Mouse (Mus musculus): ENCODE results near the gene Zfp239. TPM values are rescaled to one million over a fixed set of nuclear protein-coding genes. Genes with fewer than 3 reads are reported as not detected.
"Not testable (repeated sequence)": the region's sequence is repeated elsewhere in the genome, so short reads cannot be mapped to it uniquely, and the experiment has no call there.

Zfp239 gene
- polyA plus RNA-seq (2015; fragmentation: Nextera tagmentation; extraction: Ambion mirVana), result 14.4 and 16.5 TPM in 2 replicates

DNA sequence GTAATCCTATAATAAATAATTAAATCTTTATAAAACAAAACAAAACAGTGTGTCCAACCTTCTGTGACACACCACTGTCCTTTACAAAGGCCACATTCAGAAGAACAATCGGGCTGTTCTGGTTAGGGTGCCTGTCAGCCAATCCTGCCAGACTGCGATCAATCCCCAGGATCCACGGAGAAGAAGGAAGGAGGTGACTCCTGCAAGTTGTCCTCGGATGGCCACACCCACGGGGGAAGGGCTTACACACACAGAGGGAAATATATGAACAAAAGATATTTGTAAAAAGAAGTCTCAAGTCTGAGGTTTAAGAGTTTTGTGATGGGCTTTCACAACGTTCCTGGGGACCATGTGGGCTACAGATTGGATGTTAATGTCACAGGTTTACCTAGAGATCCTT lies at the start of gene Zfp239:
Gene Zfp239 (plus strand): TSS at position 253 of the 400 bp plus-strand sequence.
- Histone ChIP-seq H3K27me3 (replicated peaks) (no peaks in the 10 kb centered on the region), H3K4me2 (peak within 1 kb of the TSS; percentile 82), H3K4me3 (peak within 1 kb of the TSS; percentile 80), H3K4me1 (peaks cover 8% of the 10 kb centered on the region), H3K9ac (peak within 1 kb of the TSS; percentile 81), H3K27ac (no peak within 1 kb of the TSS), H3K36me3 (replicated peaks) (no peaks in the 10 kb centered on the region), H3K9me3 (no peaks in the 10 kb centered on the region)
- ATAC-seq (replicated peaks), result no peak
- 69% methylated on average over 6 of the region's 6 CpGs for WGBS

DNA sequence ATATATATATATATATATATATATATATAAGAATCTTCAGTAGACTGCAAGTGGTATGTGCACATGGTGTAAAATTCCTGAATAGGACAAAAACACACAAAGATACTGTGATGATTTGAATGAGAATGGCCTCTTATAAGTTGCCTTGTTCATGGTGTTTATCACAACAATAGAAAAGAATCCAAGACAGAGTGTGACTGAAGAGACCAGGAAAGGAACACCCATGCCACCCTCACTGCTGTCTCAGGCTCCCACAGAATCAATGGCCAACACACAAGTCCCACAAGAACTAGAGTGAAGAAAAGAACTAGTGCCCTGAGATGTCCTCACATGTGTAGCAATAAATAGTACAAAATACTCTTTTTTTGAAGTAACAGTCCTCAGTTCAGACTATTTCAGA lies 47.2 kb upstream of the Zfp239 start:
- Histone ChIP-seq H3K9me3 (no peaks in the 10 kb centered on the region), H3K4me2 (no peak overlapping the region), H3K9ac (no peak overlapping the region), H3K36me3 (replicated peaks) (no peaks in the 10 kb centered on the region), H3K27me3 (replicated peaks) (peaks cover 14% of the 10 kb centered on the region), H3K4me1 (no peaks in the 10 kb centered on the region), H3K27ac (no peak overlapping the region), H3K4me3 (no peak overlapping the region)
- ATAC-seq (replicated peaks), result no peak

DNA sequence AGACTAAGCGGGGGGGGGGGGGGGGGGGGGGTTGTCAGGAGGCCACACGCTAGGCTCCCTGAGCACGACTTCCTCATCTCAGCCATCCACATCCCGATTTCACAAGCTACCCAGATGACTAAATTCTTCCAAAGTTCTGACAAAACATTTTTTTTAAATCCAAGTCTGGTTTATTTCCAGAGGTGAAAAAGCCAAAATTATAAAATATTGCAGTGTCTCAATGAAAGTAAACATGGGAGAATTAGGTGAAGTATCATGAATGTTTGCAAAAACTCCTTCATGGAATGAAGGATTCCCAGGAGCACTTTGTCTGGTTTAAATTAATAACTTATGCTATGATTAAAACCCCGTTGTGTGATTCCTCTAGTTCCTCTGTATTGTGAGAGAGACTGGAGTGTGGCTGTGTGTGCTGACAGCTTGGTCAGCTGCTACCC lies 44.8 kb upstream of the Zfp239 start:
- no peaks in the 10 kb centered on the region for H3K36me3 ChIP-seq (replicated peaks)
- H3K9me3 ChIP-seq, result no peaks in the 10 kb centered on the region
- ATAC-seq (replicated peaks), result no peak
- peaks cover 14% of the 10 kb centered on the region for H3K27me3 ChIP-seq (replicated peaks)
- no peak overlapping the region for H3K4me3 ChIP-seq
- no peak overlapping the region for H3K4me2 ChIP-seq
- H3K9ac ChIP-seq, result no peak overlapping the region
- no peaks in the 10 kb centered on the region for H3K4me1 ChIP-seq
- H3K27ac ChIP-seq, result no peak overlapping the region
- 73% methylated on average over 4 of the region's 5 CpGs for WGBS

DNA sequence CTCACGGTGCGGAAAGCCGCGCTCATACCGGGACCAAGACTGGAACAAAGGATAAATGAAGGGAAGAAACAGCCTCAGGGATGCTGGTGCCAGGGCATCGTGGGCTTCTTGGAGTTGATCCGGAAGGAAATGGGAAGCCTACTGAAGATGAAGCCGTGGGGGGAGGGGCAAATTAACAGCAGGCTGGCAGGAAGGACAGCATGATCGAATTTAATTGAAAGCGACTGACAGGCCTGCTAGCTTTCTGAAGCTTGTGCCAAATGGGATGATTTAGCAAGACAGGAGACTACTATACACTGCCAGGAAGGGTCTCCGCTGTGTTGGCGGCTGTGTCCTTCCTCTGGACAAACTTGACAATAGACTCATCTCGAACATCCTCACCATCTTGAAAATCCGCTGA lies 41.6 kb upstream of the Zfp239 start:
- Histone ChIP-seq H3K27ac (no peak overlapping the region), H3K4me2 (no peak overlapping the region), H3K9ac (no peak overlapping the region), H3K4me1 (no peaks in the 10 kb centered on the region), H3K36me3 (replicated peaks) (no peaks in the 10 kb centered on the region), H3K9me3 (no peaks in the 10 kb centered on the region), H3K27me3 (replicated peaks) (peaks cover 32% of the 10 kb centered on the region), H3K4me3 (no peak overlapping the region)
- ATAC-seq (replicated peaks), result no peak
- WGBS, result 68% methylated on average over 14 of the region's 14 CpGs

DNA sequence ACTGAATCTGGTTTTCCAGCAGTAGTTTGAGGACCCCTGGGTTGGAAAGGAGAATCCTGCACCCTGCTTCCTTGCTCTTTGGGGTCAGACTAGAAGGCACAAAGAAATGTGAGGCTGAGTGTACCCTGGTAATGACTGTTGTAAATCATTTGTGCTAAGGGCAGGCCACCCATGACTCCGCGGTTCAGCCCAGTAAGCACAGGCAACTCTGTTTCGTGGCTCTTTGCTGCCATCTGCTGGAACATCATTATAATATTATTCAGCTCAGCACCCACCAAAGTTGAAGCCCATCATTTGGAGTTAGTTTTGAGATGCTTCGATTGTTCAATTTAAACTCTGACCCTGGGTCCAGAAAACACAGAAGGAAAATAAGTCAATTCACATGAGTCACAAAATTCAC lies 36.5 kb upstream of the Zfp239 start:
- 20% methylated on average over 4 of the region's 4 CpGs for WGBS
- H3K4me2 ChIP-seq, result no peak overlapping the region
- ATAC-seq (replicated peaks), result peak; percentile 84
- H3K9me3 ChIP-seq, result no peaks in the 10 kb centered on the region
- no peak overlapping the region for H3K9ac ChIP-seq
- no peaks in the 10 kb centered on the region for H3K4me1 ChIP-seq
- H3K4me3 ChIP-seq, result no peak overlapping the region
- no peak overlapping the region for H3K27ac ChIP-seq
- H3K27me3 ChIP-seq (replicated peaks), result peaks cover 36% of the 10 kb centered on the region
- H3K36me3 ChIP-seq (replicated peaks), result no peaks in the 10 kb centered on the region

DNA sequence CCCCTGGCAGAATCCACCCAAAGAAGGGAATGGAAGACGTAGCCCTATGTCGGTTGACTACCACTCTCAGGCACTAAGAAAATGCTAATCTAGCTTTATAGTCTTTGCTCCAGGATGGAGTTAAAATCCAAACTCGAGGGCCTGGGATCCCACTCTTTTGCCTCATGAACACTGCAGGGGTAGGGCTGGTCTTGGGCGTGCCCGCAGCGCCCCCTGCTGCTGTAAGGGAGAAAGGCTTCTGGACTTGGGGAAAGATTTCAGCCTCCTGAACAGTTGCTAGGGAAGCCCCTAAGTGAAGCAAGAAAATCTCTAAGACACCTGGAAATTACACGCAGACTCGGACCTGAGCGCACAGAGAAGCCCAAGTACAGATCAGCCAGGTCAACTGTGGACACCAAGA lies 33.6 kb upstream of the Zfp239 start:
- Histone ChIP-seq H3K36me3 (replicated peaks) (no peaks in the 10 kb centered on the region), H3K4me1 (no peaks in the 10 kb centered on the region), H3K9ac (no peak overlapping the region), H3K4me3 (no peak overlapping the region), H3K27ac (no peak overlapping the region), H3K9me3 (no peaks in the 10 kb centered on the region), H3K4me2 (no peak overlapping the region), H3K27me3 (replicated peaks) (peaks cover 34% of the 10 kb centered on the region)
- 18% methylated on average over 9 of the region's 9 CpGs for WGBS
- ATAC-seq (replicated peaks), result no peak; the same call in 1 of the 2 replicates

DNA sequence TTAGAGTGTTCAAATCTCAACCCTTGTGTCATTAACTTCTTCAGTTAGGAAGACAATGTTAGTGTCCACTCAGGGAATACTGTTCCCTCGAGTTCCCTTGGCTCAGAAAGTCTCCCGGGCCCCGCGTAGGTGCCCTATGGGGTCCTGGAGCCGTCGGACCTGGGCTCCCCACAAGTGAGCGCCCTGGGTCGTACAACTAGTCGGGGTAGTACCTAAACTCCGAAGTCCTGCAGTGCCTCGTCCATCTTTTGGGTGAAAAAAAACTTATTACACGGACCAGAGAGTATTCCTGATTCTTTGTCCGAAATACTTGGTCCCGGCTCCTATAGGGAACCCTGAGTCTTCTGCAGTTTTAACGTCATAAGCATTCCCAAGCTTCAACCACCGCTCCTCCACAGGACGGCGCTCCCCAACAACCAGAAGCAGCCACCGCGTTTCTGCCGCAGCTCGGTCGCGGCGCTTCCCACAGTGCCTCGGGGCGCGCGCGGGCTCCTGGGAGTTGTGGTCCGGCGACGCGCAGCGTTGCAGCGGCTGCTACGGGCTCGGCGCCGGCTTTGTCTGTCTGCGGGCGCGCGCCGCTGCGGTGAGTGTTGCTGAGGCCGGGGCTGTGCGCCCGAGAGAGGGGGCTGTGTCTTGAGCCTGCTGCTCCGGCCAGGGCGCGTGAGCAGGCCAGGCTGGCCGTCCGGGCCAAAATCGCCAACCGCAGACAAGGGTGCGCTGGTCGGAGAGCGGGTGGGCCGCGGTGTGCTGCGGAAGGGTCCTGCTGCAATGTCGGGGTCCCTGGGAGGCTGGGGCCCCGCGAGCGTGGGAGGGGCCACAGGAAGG lies 21.0 kb upstream of the Zfp239 start, which contains the start of gene Zfp637:
Gene Zfp637 (plus strand): TSS at position 495 of the 825 bp plus-strand sequence.
- H3K9me3 ChIP-seq, result no peaks in the 10 kb centered on the region
- H3K4me2 ChIP-seq, result peak within 1 kb of the TSS; percentile 86
- H3K27me3 ChIP-seq (replicated peaks), result no peaks in the 10 kb centered on the region
- H3K27ac ChIP-seq, result peak within 1 kb of the TSS; percentile 95
- H3K4me3 ChIP-seq, result peak within 1 kb of the TSS; percentile 99
- under 1% methylated on average over 66 of the region's 66 CpGs for WGBS
- peak; percentile 98 for ATAC-seq (replicated peaks)
- H3K36me3 ChIP-seq (replicated peaks), result peaks cover 28% of the 10 kb centered on the region
- peaks cover 12% of the 10 kb centered on the region for H3K4me1 ChIP-seq
- H3K9ac ChIP-seq, result peak within 1 kb of the TSS; percentile 100

DNA sequence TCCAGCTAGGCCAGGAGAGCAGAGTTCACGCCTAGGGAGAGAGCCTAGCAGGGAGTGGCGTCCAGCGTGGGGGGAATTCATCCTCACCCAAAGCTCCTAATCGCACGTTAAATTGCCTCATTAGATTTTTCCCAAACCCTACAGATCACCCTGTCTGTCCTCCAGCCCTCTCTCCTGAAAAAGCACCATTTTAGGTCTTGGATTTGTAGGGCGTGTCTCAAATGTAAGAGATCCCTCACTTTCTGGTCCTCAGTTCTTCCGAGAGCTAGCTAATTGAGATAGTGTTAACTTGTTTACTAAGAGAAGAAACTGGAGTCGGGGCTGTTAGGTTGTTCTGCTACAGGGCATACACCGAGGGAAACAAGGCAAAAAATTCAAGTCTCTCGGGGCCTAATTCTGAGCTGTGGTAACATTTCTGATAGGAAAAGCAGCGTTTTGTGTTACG lies 20.4 kb upstream of the Zfp239 start:
- H3K27ac ChIP-seq, result peak overlapping the region; percentile 95
- no peaks in the 10 kb centered on the region for H3K9me3 ChIP-seq
- H3K36me3 ChIP-seq (replicated peaks), result peaks cover 33% of the 10 kb centered on the region
- peaks cover 12% of the 10 kb centered on the region for H3K4me1 ChIP-seq
- H3K4me3 ChIP-seq, result peak overlapping the region; percentile 99
- H3K27me3 ChIP-seq (replicated peaks), result no peaks in the 10 kb centered on the region
- ATAC-seq (replicated peaks), result no peak
- WGBS, result 13% methylated on average over 12 of the region's 12 CpGs
- H3K4me2 ChIP-seq, result peak overlapping the region; percentile 86
- peak overlapping the region; percentile 100 for H3K9ac ChIP-seq

DNA sequence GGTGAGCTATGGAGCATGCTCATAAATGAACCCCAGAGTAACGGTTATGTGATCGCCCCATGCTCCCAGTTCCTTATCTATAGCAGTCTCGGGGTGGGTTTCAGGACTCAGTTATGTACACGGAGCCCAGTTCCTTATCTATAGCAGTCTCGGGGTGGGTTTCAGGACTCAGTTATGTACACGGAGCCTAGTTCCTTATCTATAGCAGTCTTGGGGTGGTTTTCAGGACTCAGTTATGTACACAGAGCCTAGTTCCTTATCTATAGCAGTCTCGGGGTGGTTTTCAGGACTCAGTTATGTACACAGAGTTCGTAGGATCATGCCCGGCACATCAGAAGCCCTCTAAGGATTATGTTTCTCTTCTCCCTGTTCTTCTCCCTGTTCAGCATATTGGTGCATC lies 17.3 kb upstream of the Zfp239 start:
- ATAC-seq (replicated peaks), result no peak
- no peak overlapping the region for H3K27ac ChIP-seq
- no peaks in the 10 kb centered on the region for H3K9me3 ChIP-seq
- H3K4me2 ChIP-seq, result no peak overlapping the region
- peaks cover 12% of the 10 kb centered on the region for H3K4me1 ChIP-seq
- peaks cover 57% of the 10 kb centered on the region for H3K36me3 ChIP-seq (replicated peaks)
- whole genome bisulfite sequencing, result 93% methylated on average over 9 of the region's 9 CpGs
- no peak overlapping the region for H3K4me3 ChIP-seq
- H3K27me3 ChIP-seq (replicated peaks), result no peaks in the 10 kb centered on the region
- H3K9ac ChIP-seq, result no peak overlapping the region

DNA sequence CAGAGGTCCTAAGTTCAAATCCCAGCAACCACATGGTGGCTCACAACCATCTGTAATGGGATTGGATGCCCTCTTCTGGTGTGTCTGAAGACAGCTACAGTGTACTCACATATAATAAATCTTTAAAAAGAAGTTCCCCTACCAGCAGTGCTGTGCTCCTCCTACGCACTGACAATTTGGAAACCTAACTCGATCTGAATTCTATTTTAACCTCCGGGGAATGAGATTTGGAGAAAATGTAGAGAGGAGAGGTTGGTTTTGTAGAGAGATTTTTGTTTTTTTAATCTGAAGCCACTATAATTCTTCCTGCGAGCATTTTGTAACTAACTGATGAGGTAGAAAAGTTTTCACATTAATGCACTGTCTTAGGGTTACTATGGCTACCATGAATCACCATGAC lies 15.2 kb upstream of the Zfp239 start:
- WGBS, result 91% methylated on average over 4 of the region's 4 CpGs
- ATAC-seq (replicated peaks), result not testable (repeated sequence)
- H3K36me3 ChIP-seq (replicated peaks), result peaks cover 57% of the 10 kb centered on the region

DNA sequence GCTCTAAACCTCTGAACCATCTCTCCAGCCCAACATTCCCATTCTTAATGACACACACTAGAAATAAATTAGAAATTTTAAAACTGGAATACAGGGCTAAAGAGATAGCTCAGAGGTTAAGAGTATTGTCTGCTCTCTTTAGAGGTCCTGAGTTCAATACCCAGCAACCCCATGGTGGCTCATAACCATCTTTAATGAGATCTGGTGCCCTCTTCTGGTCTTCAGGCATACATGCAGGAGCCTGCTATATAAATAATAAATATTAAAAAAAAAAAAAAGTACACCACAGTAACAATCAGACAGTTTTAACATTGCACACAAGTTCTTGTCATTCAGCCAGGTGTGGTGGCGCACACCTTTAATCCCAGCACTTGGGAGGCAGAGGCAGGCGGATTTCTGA lies 14.1 kb upstream of the Zfp239 start:
- no peaks in the 10 kb centered on the region for H3K27me3 ChIP-seq (replicated peaks)
- peaks cover 57% of the 10 kb centered on the region for H3K36me3 ChIP-seq (replicated peaks)
- H3K4me1 ChIP-seq, result no peaks in the 10 kb centered on the region
- no peak for ATAC-seq (replicated peaks)
- no peaks in the 10 kb centered on the region for H3K9me3 ChIP-seq
- no peak overlapping the region for H3K4me2 ChIP-seq
- WGBS, result 100% methylated on average over 2 of the region's 2 CpGs
- no peak overlapping the region for H3K27ac ChIP-seq
- no peak overlapping the region for H3K4me3 ChIP-seq
- H3K9ac ChIP-seq, result no peak overlapping the region

More for the DNA sequence above, 15.2 kb upstream of the Zfp239 start:
- not testable (repeated sequence) for H3K9ac ChIP-seq; H3K27me3 ChIP-seq (replicated peaks); H3K9me3 ChIP-seq; H3K4me3 ChIP-seq; H3K27ac ChIP-seq; H3K4me1 ChIP-seq; H3K4me2 ChIP-seq

DNA sequence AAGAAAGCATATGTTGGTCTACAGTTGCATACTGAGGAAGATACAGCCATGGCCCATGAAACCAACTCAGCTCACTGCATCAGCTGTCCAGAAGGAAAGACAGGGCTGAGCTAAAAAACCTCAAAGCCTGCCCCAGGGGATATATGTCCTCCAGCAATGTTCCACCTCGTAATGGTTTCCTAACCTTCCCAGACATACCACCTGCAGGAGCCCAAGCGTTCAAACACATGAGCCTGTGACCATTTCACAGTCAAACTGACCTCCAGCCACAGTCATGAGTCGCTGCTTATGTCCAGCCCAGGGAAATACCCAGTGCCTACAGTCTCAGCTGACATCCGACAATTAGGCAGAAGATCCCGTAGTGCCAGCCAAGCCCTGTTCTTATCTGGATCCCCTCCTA lies 13.3 kb upstream of the Zfp239 start:
- no peaks in the 10 kb centered on the region for H3K9me3 ChIP-seq
- no peak overlapping the region for H3K27ac ChIP-seq
- no peak for ATAC-seq (replicated peaks)
- H3K27me3 ChIP-seq (replicated peaks), result no peaks in the 10 kb centered on the region
- 93% methylated on average over 5 of the region's 5 CpGs for WGBS
- peaks cover 52% of the 10 kb centered on the region for H3K36me3 ChIP-seq (replicated peaks)
- H3K4me3 ChIP-seq, result no peak overlapping the region
- H3K4me1 ChIP-seq, result no peaks in the 10 kb centered on the region
- H3K9ac ChIP-seq, result no peak overlapping the region
- H3K4me2 ChIP-seq, result no peak overlapping the region

DNA sequence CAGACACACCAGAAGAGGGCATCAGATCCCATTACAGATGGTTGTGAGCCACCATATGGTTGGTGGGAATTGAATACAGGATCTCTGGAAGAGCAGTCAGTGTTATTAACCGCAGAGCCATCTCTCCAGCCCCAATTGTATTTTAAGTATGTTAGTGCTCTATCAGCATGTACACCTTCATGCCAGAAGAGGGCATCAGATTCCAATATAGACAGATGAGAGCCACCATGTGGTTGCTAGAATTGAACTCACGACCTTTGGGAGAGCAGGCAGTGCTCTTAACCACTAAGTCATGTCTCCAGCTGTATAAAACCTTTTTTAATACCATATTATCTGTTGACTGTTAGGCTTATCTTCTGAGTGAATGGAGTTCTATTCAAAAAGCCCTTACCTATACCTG lies 10.2 kb upstream of the Zfp239 start:
- 49% methylated on average over 2 of the region's 2 CpGs for WGBS
- no peak overlapping the region for H3K9ac ChIP-seq
- no peak for ATAC-seq (replicated peaks)
- H3K9me3 ChIP-seq, result no peaks in the 10 kb centered on the region
- no peaks in the 10 kb centered on the region for H3K27me3 ChIP-seq (replicated peaks)
- H3K27ac ChIP-seq, result no peak overlapping the region
- H3K4me1 ChIP-seq, result no peaks in the 10 kb centered on the region
- peaks cover 22% of the 10 kb centered on the region for H3K36me3 ChIP-seq (replicated peaks)
- no peak overlapping the region for H3K4me2 ChIP-seq
- no peak overlapping the region for H3K4me3 ChIP-seq

Measured in midbrain, embryonic 15.5 days (tissue).